Mouse (Mus musculus): ENCODE data around the gene Ccdc146. TPM values are rescaled to one million over a fixed set of nuclear protein-coding genes. Genes with fewer than 3 reads are reported as not detected.
A peak's percentile ranks its signal among the peaks of the same experiment; 100 is the strongest.

Ccdc146 gene
- 1 to 10 TPM in 1 of 2 experiments, under 1 TPM in 1; 0.96 to 1.1 TPM for total RNA-seq (2021)
- long read RNA-seq, experiment 1, result 0 reads
- long read RNA-seq, experiment 2, result 0 reads

- peak; percentile 64 to 93 for DNase-seq (ENCODE audit: low spot score in 2 of 2)
These were observed at the start of gene Ccdc146, which contains the start of gene Fam185a for GRCm38 (mm10) chr5:21424614-21425602. Gene Ccdc146 (minus strand): TSS chr5:21424677. Gene Fam185a (plus strand): TSS chr5:21424958.

GRCm38 (mm10) chr5:21468100-21468499 lies 43.6 kb upstream of the Ccdc146 start:
- no peak for DNase-seq (ENCODE audit: low spot score in 2 of 2)

GRCm38 (mm10) chr5:21467387-21467786 lies 42.9 kb upstream of the Ccdc146 start:
- DNase-seq (ENCODE audit: low spot score in 2 of 2), result no peak

GRCm38 (mm10) chr5:21440833-21441530 lies 16.5 kb upstream of the Ccdc146 start:
- peak; percentile 35 to 54 for DNase-seq (ENCODE audit: low spot score in 2 of 2)

GRCm38 (mm10) chr5:21439446-21440110 lies 15.1 kb upstream of the Ccdc146 start:
- no peak for DNase-seq (ENCODE audit: low spot score in 2 of 2)

GRCm38 (mm10) chr5:21438428-21438827 lies 14.0 kb upstream of the Ccdc146 start:
- no peak for DNase-seq (ENCODE audit: low spot score in 2 of 2)

GRCm38 (mm10) chr5:21436471-21436975 lies 12.0 kb upstream of the Ccdc146 start:
- no peak for DNase-seq (ENCODE audit: low spot score in 2 of 2)

GRCm38 (mm10) chr5:21434148-21434929 lies 9.9 kb upstream of the Ccdc146 start:
- no peak for DNase-seq (ENCODE audit: low spot score in 2 of 2)

- DNase-seq (ENCODE audit: low spot score in 2 of 2), result no peak
These were observed 2.2 kb upstream of the Ccdc146 start for GRCm38 (mm10) chr5:21426666-21427065.

- no peak for DNase-seq (ENCODE audit: low spot score in 2 of 2)
These were observed 3.9 kb downstream of the Ccdc146 start for GRCm38 (mm10) chr5:21420609-21421008.

- DNase-seq (ENCODE audit: low spot score in 2 of 2), result no peak
These were observed 5.9 kb downstream of the Ccdc146 start for GRCm38 (mm10) chr5:21418613-21419012.

GRCm38 (mm10) chr5:21414116-21414820 lies 10.2 kb downstream of the Ccdc146 start:
- DNase-seq (ENCODE audit: low spot score in 2 of 2), result no peak

- DNase-seq (ENCODE audit: low spot score in 2 of 2), result no peak
These were observed 11.2 kb downstream of the Ccdc146 start for GRCm38 (mm10) chr5:21413322-21413721.

GRCm38 (mm10) chr5:21412056-21412455 lies 12.4 kb downstream of the Ccdc146 start:
- DNase-seq (ENCODE audit: low spot score in 2 of 2), result no peak

GRCm38 (mm10) chr5:21411261-21411666 lies 13.2 kb downstream of the Ccdc146 start:
- no peak for DNase-seq (ENCODE audit: low spot score in 2 of 2)

GRCm38 (mm10) chr5:21395205-21395840 lies 29.2 kb downstream of the Ccdc146 start:
- no peak for DNase-seq (ENCODE audit: low spot score in 2 of 2)

- no peak for DNase-seq (ENCODE audit: low spot score in 2 of 2)
These were observed 29.9 kb downstream of the Ccdc146 start for GRCm38 (mm10) chr5:21394562-21394961.

- no peak for DNase-seq (ENCODE audit: low spot score in 2 of 2)
These were observed 32.7 kb downstream of the Ccdc146 start for GRCm38 (mm10) chr5:21391616-21392384.
